Mouse (Mus musculus) kidney, adult 18-20 months (tissue): ENCODE results near the gene Ints6l.
"Not testable (repeated sequence)": the region's sequence is repeated elsewhere in the genome, so short reads cannot be mapped to it uniquely, and the experiment has no call there.

Source experiments
- DNase-seq: peaks from one replicate; pipeline ENCODE4 v3.0.0; 2021

The Ints6l gene

GRCm38 (mm10) chrX:56454671-56455371 is at the start of gene Ints6l:
Gene Ints6l (plus strand): TSS chrX:56454857.
- peak; percentile 83 for DNase-seq

GRCm38 (mm10) chrX:56405482-56405881 is 49.2 kb upstream of the Ints6l start:
- no peak for DNase-seq

- DNase-seq: no peak
These were observed 48.5 kb upstream of the Ints6l start for GRCm38 (mm10) chrX:56406128-56406527.

- no peak for DNase-seq
These were observed 38.4 kb upstream of the Ints6l start for GRCm38 (mm10) chrX:56416277-56416676.

- DNase-seq: no peak
These were observed 37.1 kb upstream of the Ints6l start for GRCm38 (mm10) chrX:56417541-56417940.

GRCm38 (mm10) chrX:56430601-56431000 is 24.1 kb upstream of the Ints6l start:
- no peak for DNase-seq

- no peak for DNase-seq
These were observed 18.8 kb upstream of the Ints6l start for GRCm38 (mm10) chrX:56435758-56436283.

GRCm38 (mm10) chrX:56446487-56447428 is 7.9 kb upstream of the Ints6l start:
- DNase-seq: no peak

- DNase-seq: no peak
These were observed 7.1 kb upstream of the Ints6l start, which contains the start of gene Gm2174 for GRCm38 (mm10) chrX:56447524-56448015. Gene Gm2174 (plus strand): TSS chrX:56447965.

- peak; percentile 84 for DNase-seq
These were observed 952 bp downstream of the Ints6l start for GRCm38 (mm10) chrX:56455372-56456246.

GRCm38 (mm10) chrX:56456379-56456778 is 1.7 kb downstream of the Ints6l start:
- no peak for DNase-seq

- DNase-seq: no peak
These were observed 7.6 kb downstream of the Ints6l start for GRCm38 (mm10) chrX:56462020-56462933.

GRCm38 (mm10) chrX:56464906-56465305 is 10.2 kb downstream of the Ints6l start:
- no peak for DNase-seq

GRCm38 (mm10) chrX:56467688-56468087 is 13.0 kb downstream of the Ints6l start:
- DNase-seq: no peak

GRCm38 (mm10) chrX:56468422-56468821 is 13.8 kb downstream of the Ints6l start:
- DNase-seq: no peak

GRCm38 (mm10) chrX:56474035-56474434 is 19.4 kb downstream of the Ints6l start:
- DNase-seq: no peak

GRCm38 (mm10) chrX:56477553-56477952 is 22.9 kb downstream of the Ints6l start:
- no peak for DNase-seq

- no peak for DNase-seq
These were observed 27.2 kb downstream of the Ints6l start for GRCm38 (mm10) chrX:56481906-56482305.

GRCm38 (mm10) chrX:56489758-56490157 is 35.1 kb downstream of the Ints6l start:
- peak; percentile 71 for DNase-seq

- no peak for DNase-seq
These were observed 42.6 kb downstream of the Ints6l start for GRCm38 (mm10) chrX:56497241-56497640.

GRCm38 (mm10) chrX:56524442-56524841 is 69.8 kb downstream of the Ints6l start, which contains the start of gene Gm10477:
Gene Gm10477 (plus strand): TSS chrX:56524742.
- DNase-seq: not testable (repeated sequence)
